In genomic region chr3:129270044-129270443, GRCm38 (mm10) we compare ENCODE assay signal across 11 mouse cellular contexts.
A peak's percentile ranks its signal among the peaks of the same experiment; 100 is the strongest.
DNase-seq lines count a peak whose midpoint lies in the region; ATAC-seq lines count a peak whose summit lies in the region.
"Had no signal": no experiment of that assay in that cellular context is flagged by ENCODE, and none has a peak within 500 bp of the region (broad histone marks: within the 10 kb centered on the region; RNA-seq: fewer than 3 reads in every experiment).

No protein-coding gene starts in this region.

- no peak for ATAC-seq in heart, embryonic 15.5 days (replicated peaks; ENCODE audit: insufficient number of reproducible peaks, insufficient read depth, low FRiP score, low read depth)
- ATAC-seq in limb, embryonic 15.5 days (ENCODE audit: insufficient number of reproducible peaks, low FRiP score, low TSS enrichment, low read depth): no peak
- ATAC-seq: forebrain, embryonic 15.5 days had no signal

- 51% methylated on average over 13 of the region's 13 CpGs for WGBS in heart, embryonic 15.5 days
- WGBS in limb, embryonic 15.5 days: 37% methylated on average over 13 of the region's 13 CpGs

- intact Hi-C loops in heart, postnatal 25 days (cut with DNase I): no loop called here
- intact Hi-C loops in left cerebral cortex, postnatal 36 days (cut with DNase I): no loop called here

- DNase-seq in heart, postnatal 25 days (ENCODE audit: low spot score): no peak
- DNase-seq in right cerebral cortex, postnatal 14 days: peak; percentile 5
- DNase-seq in right cerebral cortex, postnatal 4 days: no peak
- DNase-seq in spleen, postnatal 4 days (ENCODE audit: low spot score in 2 of 2): peak; percentile 28 to 68
- DNase-seq in cerebellum, postnatal 36 days: no peak
- DNase-seq in left cerebral cortex, postnatal 36 days (ENCODE audit: low spot score in 2 of 2): no peak
- DNase-seq: kidney, adult 18-20 months had no signal

- no peak overlapping the region for H3K9ac ChIP-seq in heart, embryonic 15.5 days
- H3K9ac ChIP-seq in limb, embryonic 15.5 days: no peak overlapping the region
- H3K9ac ChIP-seq: forebrain, embryonic 15.5 days; liver, embryonic 15.5 days had no signal

- no peaks in the 10 kb centered on the region for H3K9me3 ChIP-seq in heart, embryonic 15.5 days (replicated peaks)
- no peaks in the 10 kb centered on the region for H3K9me3 ChIP-seq in limb, embryonic 15.5 days
- H3K9me3 ChIP-seq: forebrain, embryonic 15.5 days; liver, embryonic 15.5 days had no signal

- no peak overlapping the region for H3K4me3 ChIP-seq in heart, embryonic 15.5 days
- H3K4me3 ChIP-seq in limb, embryonic 15.5 days: no peak overlapping the region
- H3K4me3 ChIP-seq: forebrain, embryonic 15.5 days; liver, embryonic 15.5 days had no signal

- H3K27ac ChIP-seq in heart, embryonic 15.5 days: no peak overlapping the region
- H3K27ac ChIP-seq in limb, embryonic 15.5 days: no peak overlapping the region
- H3K27ac ChIP-seq: forebrain, embryonic 15.5 days; liver, embryonic 15.5 days had no signal

- H3K36me3 ChIP-seq in heart, embryonic 15.5 days: no peaks in the 10 kb centered on the region
- no peaks in the 10 kb centered on the region for H3K36me3 ChIP-seq in limb, embryonic 15.5 days
- H3K36me3 ChIP-seq: forebrain, embryonic 15.5 days; liver, embryonic 15.5 days had no signal

- H3K27me3 ChIP-seq in heart, embryonic 15.5 days: no peaks in the 10 kb centered on the region
- no peaks in the 10 kb centered on the region for H3K27me3 ChIP-seq in limb, embryonic 15.5 days
- H3K27me3 ChIP-seq: forebrain, embryonic 15.5 days; liver, embryonic 15.5 days had no signal

- no peaks in the 10 kb centered on the region for H3K4me1 ChIP-seq in heart, embryonic 15.5 days (replicated peaks)
- no peaks in the 10 kb centered on the region for H3K4me1 ChIP-seq in limb, embryonic 15.5 days
- H3K4me1 ChIP-seq: forebrain, embryonic 15.5 days; liver, embryonic 15.5 days had no signal

- 0 out of 2 replicates have a peak overlapping the region, but pooled peaks have one; percentile 21 for H3K4me2 ChIP-seq in heart, embryonic 15.5 days
- H3K4me2 ChIP-seq in limb, embryonic 15.5 days: 0 out of 2 replicates have a peak overlapping the region, but pooled peaks have one; percentile 22
- H3K4me2 ChIP-seq: forebrain, embryonic 15.5 days; liver, embryonic 15.5 days had no signal

Comparison
In these comparisons a context has a peak if more than half of its experiments do, and no peak if none do; other contexts are left out.
1. DNase-seq: peak in right cerebral cortex, postnatal 14 days (single experiment) and spleen, postnatal 4 days (2 of 2); none in heart, postnatal 25 days (single experiment), right cerebral cortex, postnatal 4 days (single experiment), cerebellum, postnatal 36 days (0 of 2) and left cerebral cortex, postnatal 36 days (0 of 2).